Mouse (Mus musculus) MEL (cell line): ENCODE results near the gene Pakap. TPM values are rescaled to one million over a fixed set of nuclear protein-coding genes. Genes with fewer than 3 reads are reported as not detected.

Experiments
- DNase-seq: peaks from one replicate; pipeline ENCODE4 v3.0.0; 2011; ENCODE audit warnings: low read depth, low spot score
- H3K27ac ChIP-seq: 2 replicates; pipeline ENCODE4 v1.5.1; 2012; ENCODE audit warnings: low read depth, mild to moderate bottlenecking, control low read depth, low read length, moderate library complexity; ENCODE audit not compliant: control insufficient read depth
- H3K27me3 ChIP-seq, 2 experiments: fragments of 150-350 bp in 1 of 2; sonication (generic) in 1 of 2; 2 replicates each; pipeline ENCODE4 v1.6.1; 2012; ENCODE audit warnings: low read length in 2 of 2, mild to moderate bottlenecking in 2 of 2, improper control_type of control experiment in 1 of 2, moderate library complexity in 1 of 2; ENCODE audit not compliant: insufficient read depth in 2 of 2, control insufficient read depth in 1 of 2
- H3K36me3 ChIP-seq, 2 experiments: 2 replicates each; pipeline ENCODE4 v1.6.1; 2012 to 2014; ENCODE audit warnings: low read length in 2 of 2, improper control_type of control experiment in 1 of 2, inconsistent platforms in 1 of 2, mild to moderate bottlenecking in 1 of 2; ENCODE audit not compliant: insufficient read depth in 2 of 2, control insufficient read depth in 1 of 2
- H3K4me1 ChIP-seq, 2 experiments: fragments of 150-350 bp in 1 of 2; sonication (generic) in 1 of 2; 2 replicates each; pipeline ENCODE4 v1.6.1; 2012; ENCODE audit warnings: low read length in 2 of 2, improper control_type of control experiment in 1 of 2, mild to moderate bottlenecking in 1 of 2; ENCODE audit not compliant: insufficient read depth in 2 of 2, control insufficient read depth in 1 of 2
- H3K4me3 ChIP-seq, 2 experiments: fragments of 150-350 bp in 1 of 2; sonication (generic) in 1 of 2; 2 replicates each; pipeline ENCODE4 v1.5.1; 2012; ENCODE audit warnings: low read depth in 2 of 2, low read length in 2 of 2, mild to moderate bottlenecking in 2 of 2, moderate library complexity in 2 of 2, control low read depth in 1 of 2, improper control_type of control experiment in 1 of 2; ENCODE audit not compliant: control insufficient read depth in 1 of 2, insufficient read depth in 1 of 2
- H3K79me2 ChIP-seq: 2 replicates; pipeline ENCODE4 v1.6.1; 2012; ENCODE audit warnings: mild to moderate bottlenecking, low read length, moderate library complexity; ENCODE audit not compliant: control insufficient read depth, poor library complexity, insufficient read depth
- H3K9ac ChIP-seq: 2 replicates; pipeline ENCODE4 v1.6.1; 2012; ENCODE audit warnings: low read depth, mild to moderate bottlenecking, control low read depth, low read length, moderate library complexity; ENCODE audit not compliant: control insufficient read depth, poor library complexity, severe bottlenecking
- H3K9me3 ChIP-seq: fragments of 150-350 bp; sonication (generic); replicated peaks from 2 replicates; pipeline ENCODE4 v1.6.1; 2012; ENCODE audit warnings: mild to moderate bottlenecking, low read length, improper control_type of control experiment, moderate library complexity; ENCODE audit not compliant: insufficient read depth
- BHLHE40 ChIP-seq: IDR thresholded peaks from 2 replicates; pipeline ENCODE4 v1.6.1; 2012; ENCODE audit warnings: low read depth, mild to moderate bottlenecking, inconsistent platforms, low read length, improper control_type of control experiment, borderline replicate concordance
- ELF1 ChIP-seq: IDR thresholded peaks from 2 replicates; pipeline ENCODE4 v1.6.1; 2014; ENCODE audit warnings: low read depth, mild to moderate bottlenecking, inconsistent platforms, low read length, improper control_type of control experiment, moderate library complexity
- ETS1 ChIP-seq: IDR thresholded peaks from 2 replicates; pipeline ENCODE4 v1.6.1; 2012; ENCODE audit warnings: low read depth, mild to moderate bottlenecking, inconsistent platforms, low read length, improper control_type of control experiment, moderate library complexity
- JUND ChIP-seq: IDR thresholded peaks from 2 replicates; pipeline ENCODE4 v1.6.1; 2011; ENCODE audit warnings: low read depth, mild to moderate bottlenecking, improper control_type of control experiment, low read length
- KAT2A ChIP-seq: conservative IDR thresholded peaks from 2 replicates; pipeline ENCODE4 v1.6.1; 2012; ENCODE audit warnings: low read depth, low read length, improper control_type of control experiment, inconsistent platforms
- MAFK ChIP-seq: IDR thresholded peaks from 2 replicates; pipeline ENCODE4 v1.6.1; 2011; ENCODE audit warnings: low read depth, mild to moderate bottlenecking, low read length, improper control_type of control experiment, borderline replicate concordance
- MAZ ChIP-seq: IDR thresholded peaks from 2 replicates; pipeline ENCODE4 v1.6.1; 2012; ENCODE audit warnings: low read depth, mild to moderate bottlenecking, inconsistent platforms, low read length, improper control_type of control experiment
- MXI1 ChIP-seq: IDR thresholded peaks from 2 replicates; pipeline ENCODE4 v1.6.1; 2011; ENCODE audit warnings: mild to moderate bottlenecking, low read depth, low read length, improper control_type of control experiment
- NELFE ChIP-seq: IDR thresholded peaks from 2 replicates; pipeline ENCODE4 v1.6.1; 2011; ENCODE audit warnings: low read depth, low read length, improper control_type of control experiment
- RCOR1 ChIP-seq: IDR thresholded peaks from 2 replicates; pipeline ENCODE4 v1.6.1; 2012; ENCODE audit warnings: low read depth, mild to moderate bottlenecking, inconsistent platforms, low read length, improper control_type of control experiment
- SMC3 ChIP-seq: IDR thresholded peaks from 2 replicates; pipeline ENCODE4 v1.6.1; 2011; ENCODE audit warnings: low read depth, low read length, improper control_type of control experiment
- TBP ChIP-seq: IDR thresholded peaks from 2 replicates; pipeline ENCODE4 v1.8.0; 2011; ENCODE audit warnings: low read depth, low read length, improper control_type of control experiment
- TCF12 ChIP-seq: IDR thresholded peaks from 2 replicates; pipeline ENCODE4 v1.6.1; 2014; ENCODE audit warnings: low read depth, mild to moderate bottlenecking, inconsistent platforms, low read length, improper control_type of control experiment, moderate library complexity
- USF1 ChIP-seq: IDR thresholded peaks from 2 replicates; pipeline ENCODE4 v1.6.1; 2014; ENCODE audit warnings: low read depth, mild to moderate bottlenecking, inconsistent platforms, low read length, improper control_type of control experiment, moderate library complexity
- ZMIZ1 ChIP-seq: IDR thresholded peaks from 2 replicates; pipeline ENCODE4 v1.6.1; 2012; ENCODE audit warnings: low read depth, mild to moderate bottlenecking, inconsistent platforms, low read length, improper control_type of control experiment, moderate library complexity
- polyA plus RNA-seq, 2 experiments: library from polyadenylated mRNA; stranded (reverse) in 1 of 2; unstranded in 1 of 2; fragments of >175 nt in 1 of 2; fragments of >200 nt in 1 of 2; gene quantifications; 2 replicates each; pipeline versions ENCODE4 v1.2.1 to v1.2.4; 2012; ENCODE audit warnings: low replicate concordance in 2 of 2, low read depth in 1 of 2; ENCODE audit not compliant: insufficient read length in 2 of 2, insufficient read depth in 1 of 2, missing spikeins in 1 of 2
- total RNA-seq: library from RNA; depleted of rRNA; stranded (reverse); fragments of 300-350 nt; gene quantifications from 2 replicates; pipeline ENCODE4 v1.2.3, GENCODE M21; 2012

Pakap gene
- total and polyA plus RNA-seq, 3 experiments, result not detected

GRCm38 (mm10) chr4:57690805-57691204 is 122.8 kb downstream of the Pakap start:
- H3K79me2 ChIP-seq, result no peaks in the 10 kb centered on the region
- H3K9ac ChIP-seq, result no peak overlapping the region
- H3K36me3 ChIP-seq, result no peaks in the 10 kb centered on the region
- no peaks in the 10 kb centered on the region for H3K4me1 ChIP-seq
- no peak for TF ChIP-seq MAZ
- no peak for TF ChIP-seq NELFE
- no peak for TF ChIP-seq ZMIZ1
- TF ChIP-seq MAFK, result no peak
- TF ChIP-seq TBP, result no peak
- no peaks in the 10 kb centered on the region; a peak in 1 of 4 replicates for H3K27me3 ChIP-seq
- no peaks in the 10 kb centered on the region for H3K9me3 ChIP-seq
- no peak for DNase-seq
- no peak overlapping the region for H3K27ac ChIP-seq
- H3K4me3 ChIP-seq, result no peak overlapping the region

- H3K27me3 ChIP-seq, result peaks cover 0 to 1% of the 10 kb centered on the region in 2 experiments; a peak in 2 of 4 replicates
- H3K36me3 ChIP-seq, result no peaks in the 10 kb centered on the region
- H3K27ac ChIP-seq, result no peak overlapping the region
- H3K79me2 ChIP-seq, result no peaks in the 10 kb centered on the region
- H3K9ac ChIP-seq, result no peak overlapping the region
- no peak overlapping the region for H3K4me3 ChIP-seq
- no peaks in the 10 kb centered on the region for H3K4me1 ChIP-seq
- TF ChIP-seq BHLHE40 (no peak), MXI1 (no peak), TCF12 (no peak), JUND (no peak), KAT2A (no peak), ETS1 (no peak), USF1 (no peak), SMC3 (no peak), NELFE (no peak)
- no peak for DNase-seq
- no peaks in the 10 kb centered on the region for H3K9me3 ChIP-seq
Observed at GRCm38 (mm10) chr4:57694356-57695136, 126.6 kb downstream of the Pakap start.

GRCm38 (mm10) chr4:57696955-57697354 is 129.0 kb downstream of the Pakap start:
- Histone ChIP-seq H3K4me1 (no peaks in the 10 kb centered on the region), H3K9ac (no peak overlapping the region), H3K79me2 (no peaks in the 10 kb centered on the region), H3K9me3 (no peaks in the 10 kb centered on the region), H3K27ac (no peak overlapping the region), H3K36me3 (no peaks in the 10 kb centered on the region), H3K4me3 (no peak overlapping the region), H3K27me3 (peaks cover 0 to 1% of the 10 kb centered on the region in 2 experiments; a peak in 2 of 4 replicates)
- DNase-seq, result no peak
- no peak for TF ChIP-seq NELFE
- TF ChIP-seq RCOR1, result no peak
- TF ChIP-seq ELF1, result no peak
